Mouse (Mus musculus): ENCODE data around the gene Zfp949. TPM values are rescaled to one million over a fixed set of nuclear protein-coding genes. Genes with fewer than 3 reads are reported as not detected.

The Zfp949 gene
- polyA plus RNA-seq, 1 experiment: 1.5 TPM

- Histone ChIP-seq H3K79me3 (ENCODE audit: low read depth) (peaks cover 20% of the 10 kb centered on the region), H3K27me3 (ENCODE audit: control insufficient read depth, insufficient read depth, insufficient read length) (no peaks in the 10 kb centered on the region), H3K36me3 (ENCODE audit: control insufficient read depth, insufficient read depth) (peaks cover 25% of the 10 kb centered on the region), H3ac (ENCODE audit: control insufficient read depth, insufficient read length, low read depth) (peak overlapping the region; percentile 69), H3K79me2 (ENCODE audit: control insufficient read depth, insufficient read depth) (peaks cover 27% of the 10 kb centered on the region), H3K4me3 (ENCODE audit: insufficient read depth, poor library complexity, severe bottlenecking) (peak overlapping the region; percentile 34)
- TF ChIP-seq CEBPB (IDR thresholded peaks at IDR 0.05; ENCODE audit: low read depth): no peak
- no peak for TF ChIP-seq MYOG (IDR thresholded peaks at IDR 0.05; ENCODE audit: control insufficient read depth, extremely low read depth, insufficient read length)
- no peak for TF ChIP-seq USF1 (IDR thresholded peaks at IDR 0.05; ENCODE audit: low read depth)
- TF ChIP-seq FOSL1 (IDR thresholded peaks at IDR 0.05; ENCODE audit: insufficient read depth, low read length, poor library complexity, severe bottlenecking): no peak
- TF ChIP-seq MYOD1 (IDR thresholded peaks at IDR 0.05; ENCODE audit: control insufficient read depth, insufficient read length, low read depth): no peak
- no peak for TF ChIP-seq MAX (IDR thresholded peaks at IDR 0.05)
- TF ChIP-seq CTCF (IDR thresholded peaks at IDR 0.05; ENCODE audit: control insufficient read depth, insufficient read depth, insufficient read length): no peak
Observed at GRCm38 (mm10) chr9:88523335-88523668, 24.5 kb upstream of the Zfp949 start.

- H3K79me2 ChIP-seq (ENCODE audit: control insufficient read depth, insufficient read depth): peaks cover 27% of the 10 kb centered on the region
- TF ChIP-seq CTCF (IDR thresholded peaks at IDR 0.05; ENCODE audit: control insufficient read depth, insufficient read depth, insufficient read length) (no peak), USF1 (IDR thresholded peaks at IDR 0.05; ENCODE audit: low read depth) (no peak)
- H3K4me3 ChIP-seq (ENCODE audit: insufficient read depth, poor library complexity, severe bottlenecking): no peak overlapping the region
- no peaks in the 10 kb centered on the region for H3K27me3 ChIP-seq (ENCODE audit: control insufficient read depth, insufficient read depth, insufficient read length)
- peaks cover 25% of the 10 kb centered on the region for H3K36me3 ChIP-seq (ENCODE audit: control insufficient read depth, insufficient read depth)
- no peak overlapping the region for H3ac ChIP-seq (ENCODE audit: control insufficient read depth, insufficient read length, low read depth)
- peaks cover 20% of the 10 kb centered on the region for H3K79me3 ChIP-seq (ENCODE audit: low read depth)
Observed at GRCm38 (mm10) chr9:88524367-88524766, 23.5 kb upstream of the Zfp949 start.

- no peak overlapping the region for H3K4me3 ChIP-seq (ENCODE audit: insufficient read depth, poor library complexity, severe bottlenecking)
- peaks cover 27% of the 10 kb centered on the region for H3K79me2 ChIP-seq (ENCODE audit: control insufficient read depth, insufficient read depth)
- peaks cover 25% of the 10 kb centered on the region for H3K36me3 ChIP-seq (ENCODE audit: control insufficient read depth, insufficient read depth)
- peaks cover 20% of the 10 kb centered on the region for H3K79me3 ChIP-seq (ENCODE audit: low read depth)
- no peaks in the 10 kb centered on the region for H3K27me3 ChIP-seq (ENCODE audit: control insufficient read depth, insufficient read depth, insufficient read length)
- H3ac ChIP-seq (ENCODE audit: control insufficient read depth, insufficient read length, low read depth): no peak overlapping the region
- no peak for TF ChIP-seq USF1 (IDR thresholded peaks at IDR 0.05; ENCODE audit: low read depth)
- TF ChIP-seq CEBPB (IDR thresholded peaks at IDR 0.05; ENCODE audit: low read depth): no peak
- no peak for TF ChIP-seq MAX (IDR thresholded peaks at IDR 0.05)
- no peak for TF ChIP-seq FOSL1 (IDR thresholded peaks at IDR 0.05; ENCODE audit: insufficient read depth, low read length, poor library complexity, severe bottlenecking)
- TF ChIP-seq MYOG (IDR thresholded peaks at IDR 0.05; ENCODE audit: control insufficient read depth, extremely low read depth, insufficient read length): no peak
- TF ChIP-seq CTCF (IDR thresholded peaks at IDR 0.05; ENCODE audit: control insufficient read depth, insufficient read depth, insufficient read length): no peak
- TF ChIP-seq MYOD1 (IDR thresholded peaks at IDR 0.05; ENCODE audit: control insufficient read depth, insufficient read length, low read depth): no peak
Observed at GRCm38 (mm10) chr9:88524796-88525195, 23.0 kb upstream of the Zfp949 start.

- Histone ChIP-seq H3ac (ENCODE audit: control insufficient read depth, insufficient read length, low read depth) (no peak overlapping the region), H3K4me3 (ENCODE audit: insufficient read depth, poor library complexity, severe bottlenecking) (no peak overlapping the region), H3K27me3 (ENCODE audit: control insufficient read depth, insufficient read depth, insufficient read length) (no peaks in the 10 kb centered on the region), H3K79me3 (ENCODE audit: low read depth) (peaks cover 20% of the 10 kb centered on the region), H3K79me2 (ENCODE audit: control insufficient read depth, insufficient read depth) (peaks cover 25% of the 10 kb centered on the region), H3K36me3 (ENCODE audit: control insufficient read depth, insufficient read depth) (peaks cover 20% of the 10 kb centered on the region)
- no peak for TF ChIP-seq CTCF (IDR thresholded peaks at IDR 0.05; ENCODE audit: control insufficient read depth, insufficient read depth, insufficient read length)
- no peak for TF ChIP-seq USF1 (IDR thresholded peaks at IDR 0.05; ENCODE audit: low read depth)
- TF ChIP-seq MYOD1 (IDR thresholded peaks at IDR 0.05; ENCODE audit: control insufficient read depth, insufficient read length, low read depth): no peak
- no peak for TF ChIP-seq CEBPB (IDR thresholded peaks at IDR 0.05; ENCODE audit: low read depth)
- no peak for TF ChIP-seq MAX (IDR thresholded peaks at IDR 0.05)
- no peak for TF ChIP-seq FOSL1 (IDR thresholded peaks at IDR 0.05; ENCODE audit: insufficient read depth, low read length, poor library complexity, severe bottlenecking)
- TF ChIP-seq MYOG (IDR thresholded peaks at IDR 0.05; ENCODE audit: control insufficient read depth, extremely low read depth, insufficient read length): no peak
Observed at GRCm38 (mm10) chr9:88525341-88525740, 22.5 kb upstream of the Zfp949 start.

- Histone ChIP-seq H3K4me3 (ENCODE audit: insufficient read depth, poor library complexity, severe bottlenecking) (no peak overlapping the region), H3K79me2 (ENCODE audit: control insufficient read depth, insufficient read depth) (no peaks in the 10 kb centered on the region), H3K36me3 (ENCODE audit: control insufficient read depth, insufficient read depth) (no peaks in the 10 kb centered on the region), H3ac (ENCODE audit: control insufficient read depth, insufficient read length, low read depth) (no peak overlapping the region), H3K79me3 (ENCODE audit: low read depth) (no peaks in the 10 kb centered on the region), H3K27me3 (ENCODE audit: control insufficient read depth, insufficient read depth, insufficient read length) (no peaks in the 10 kb centered on the region)
- TF ChIP-seq MAX (IDR thresholded peaks at IDR 0.05) (no peak), CEBPB (IDR thresholded peaks at IDR 0.05; ENCODE audit: low read depth) (no peak), MYOG (IDR thresholded peaks at IDR 0.05; ENCODE audit: control insufficient read depth, extremely low read depth, insufficient read length) (no peak)
Observed at GRCm38 (mm10) chr9:88527956-88528355, 19.9 kb upstream of the Zfp949 start.

GRCm38 (mm10) chr9:88528736-88529135 is 19.1 kb upstream of the Zfp949 start:
- H3K27me3 ChIP-seq (ENCODE audit: control insufficient read depth, insufficient read depth, insufficient read length): no peaks in the 10 kb centered on the region
- no peak overlapping the region for H3ac ChIP-seq (ENCODE audit: control insufficient read depth, insufficient read length, low read depth)
- H3K79me2 ChIP-seq (ENCODE audit: control insufficient read depth, insufficient read depth): no peaks in the 10 kb centered on the region
- H3K4me3 ChIP-seq (ENCODE audit: insufficient read depth, poor library complexity, severe bottlenecking): no peak overlapping the region
- no peaks in the 10 kb centered on the region for H3K79me3 ChIP-seq (ENCODE audit: low read depth)
- H3K36me3 ChIP-seq (ENCODE audit: control insufficient read depth, insufficient read depth): no peaks in the 10 kb centered on the region
- TF ChIP-seq MAX (IDR thresholded peaks at IDR 0.05) (no peak), CTCF (IDR thresholded peaks at IDR 0.05; ENCODE audit: control insufficient read depth, insufficient read depth, insufficient read length) (no peak), MYOG (IDR thresholded peaks at IDR 0.05; ENCODE audit: control insufficient read depth, extremely low read depth, insufficient read length) (no peak), CEBPB (IDR thresholded peaks at IDR 0.05; ENCODE audit: low read depth) (no peak), MYOD1 (IDR thresholded peaks at IDR 0.05; ENCODE audit: control insufficient read depth, insufficient read length, low read depth) (no peak), USF1 (IDR thresholded peaks at IDR 0.05; ENCODE audit: low read depth) (no peak), FOSL1 (IDR thresholded peaks at IDR 0.05; ENCODE audit: insufficient read depth, low read length, poor library complexity, severe bottlenecking) (no peak)
